In genomic region chr2:157202361-157202760, GRCm38 (mm10) we compare ENCODE assay signal across 16 mouse cellular contexts. TPM values are rescaled to one million over a fixed set of nuclear protein-coding genes. Genes with fewer than 3 reads are reported as not detected.
DNase-seq lines count a peak whose midpoint lies in the region; ATAC-seq and TF ChIP-seq lines count a peak whose summit lies in the region.
"Had no signal": no experiment of that assay in that cellular context is flagged by ENCODE, and none has a peak within 500 bp of the region (broad histone marks: within the 10 kb centered on the region; RNA-seq: fewer than 3 reads in every experiment).

No protein-coding gene starts in this region.

- TF ChIP-seq CTCF in lung, embryonic 14.5 days (IDR thresholded peaks at IDR 0.05; ENCODE audit: low read depth), result no peak
- no peak for TF ChIP-seq CTCF in lung, postnatal 0 days (IDR thresholded peaks at IDR 0.05)
- no peak for TF ChIP-seq CTCF in thymus, adult 2 months (IDR thresholded peaks at IDR 0.05; ENCODE audit: borderline replicate concordance, control insufficient read depth, extremely low read depth, insufficient read depth, low read length, poor library complexity)

- DNase-seq in adrenal gland, postnatal 10 days, result peak; percentile 4
- DNase-seq in adrenal gland, adult 18-20 months (ENCODE audit: low spot score in 2 of 2), result no peak
- no peak for DNase-seq in lung, embryonic 14.5 days
- DNase-seq in lung, postnatal 0 days (ENCODE audit: low spot score), result no peak
- DNase-seq in liver, embryonic 13.5 days, result no peak
- peak; percentile 32 for DNase-seq in thymus, adult 2 months
- DNase-seq in right cerebral cortex, postnatal 25 days, result no peak
- no peak for DNase-seq in left cerebral cortex, adult 18-20 months (ENCODE audit: low spot score in 2 of 2)
- DNase-seq: cerebellum, adult 9-11 months; heart, postnatal 14 days; kidney, adult 18-20 months; layer of hippocampus, adult 9-11 months; lung, postnatal 14 days; right cerebral cortex, postnatal 14 days had no signal

- no peak for TF ChIP-seq POLR2A in thymus, adult 2 months (IDR thresholded peaks at IDR 0.05; ENCODE audit: control insufficient read depth, extremely low read depth, insufficient read depth, low read length, poor library complexity)

- no peaks in the 10 kb centered on the region for H3K4me1 ChIP-seq in lung, embryonic 14.5 days (ENCODE audit: insufficient read depth)
- no peaks in the 10 kb centered on the region for H3K4me1 ChIP-seq in lung, postnatal 0 days (ENCODE audit: insufficient read depth, low read depth, low read length)
- peaks cover 32% of the 10 kb centered on the region for H3K4me1 ChIP-seq in liver, embryonic 13.5 days (replicated peaks)
- H3K4me1 ChIP-seq in thymus, adult 2 months (replicated peaks; ENCODE audit: control insufficient read depth, insufficient read depth, low read length), result peaks cover 7% of the 10 kb centered on the region

- H3K36me3 ChIP-seq in lung, embryonic 14.5 days (ENCODE audit: insufficient read depth), result peaks cover 26% of the 10 kb centered on the region
- no peaks in the 10 kb centered on the region for H3K36me3 ChIP-seq in lung, postnatal 0 days (ENCODE audit: insufficient read depth, low read length)
- peaks cover 44% of the 10 kb centered on the region for H3K36me3 ChIP-seq in liver, embryonic 13.5 days
- H3K36me3 ChIP-seq in thymus, adult 2 months (ENCODE audit: control insufficient read depth, insufficient read depth, low read length), result peaks cover 5% of the 10 kb centered on the region; the same call in 1 of the 2 replicates

- no peak overlapping the region for H3K4me3 ChIP-seq in lung, embryonic 14.5 days (ENCODE audit: low read depth, low read length)
- no peak overlapping the region for H3K4me3 ChIP-seq in lung, postnatal 0 days (ENCODE audit: low read depth, low read length)
- peak overlapping the region; percentile 88 for H3K4me3 ChIP-seq in liver, embryonic 13.5 days (replicated peaks)
- H3K4me3 ChIP-seq in thymus, adult 2 months (ENCODE audit: control insufficient read depth, insufficient read depth, low read length), result peak overlapping the region; percentile 36

- no peak for ATAC-seq in lung, embryonic 14.5 days (ENCODE audit: insufficient read depth)
- no peak for ATAC-seq in lung, postnatal 0 days
- no peak for ATAC-seq in liver, embryonic 13.5 days (ENCODE audit: low read depth)
- ATAC-seq: Patski had no signal

- H3K4me2 ChIP-seq in lung, embryonic 14.5 days, result peak overlapping the region; percentile 88; the same call in 1 of the 2 replicates
- no peak overlapping the region for H3K4me2 ChIP-seq in lung, postnatal 0 days (replicated peaks; ENCODE audit: low read depth, low read length)
- H3K4me2 ChIP-seq in liver, embryonic 13.5 days, result peak overlapping the region; percentile 80

- H3K9me3 ChIP-seq in lung, embryonic 14.5 days (ENCODE audit: low read depth, low read length), result peaks cover 1% of the 10 kb centered on the region; the same call in 1 of the 2 replicates
- H3K9me3 ChIP-seq in lung, postnatal 0 days (ENCODE audit: low read length), result no peaks in the 10 kb centered on the region
- peaks cover 7% of the 10 kb centered on the region; the same call in 1 of the 2 replicates for H3K9me3 ChIP-seq in liver, embryonic 13.5 days (replicated peaks)
- H3K9me3 ChIP-seq: embryonic facial prominence, embryonic 12.5 days had no signal

- no peak overlapping the region for H3K27ac ChIP-seq in lung, embryonic 14.5 days (ENCODE audit: low read depth)
- no peak overlapping the region for H3K27ac ChIP-seq in lung, postnatal 0 days (ENCODE audit: low read length)
- H3K27ac ChIP-seq in liver, embryonic 13.5 days, result 0 out of 2 replicates have a peak overlapping the region, but pooled peaks have one; percentile 51
- H3K27ac ChIP-seq in thymus, adult 2 months (ENCODE audit: control insufficient read depth, insufficient read depth, low read length), result peak overlapping the region; percentile 71
- H3K27ac ChIP-seq: embryonic facial prominence, embryonic 12.5 days had no signal

- peak overlapping the region; percentile 15; the same call in 1 of the 2 replicates for H3K9ac ChIP-seq in lung, embryonic 14.5 days
- no peak overlapping the region for H3K9ac ChIP-seq in lung, postnatal 0 days (replicated peaks; ENCODE audit: low read depth)
- H3K9ac ChIP-seq in liver, embryonic 13.5 days, result peak overlapping the region; percentile 96
- H3K9ac ChIP-seq: embryonic facial prominence, embryonic 12.5 days had no signal

- no peaks in the 10 kb centered on the region for H3K27me3 ChIP-seq in lung, embryonic 14.5 days (ENCODE audit: insufficient read depth, low read length)
- no peaks in the 10 kb centered on the region for H3K27me3 ChIP-seq in lung, postnatal 0 days (replicated peaks; ENCODE audit: insufficient read depth, low read length)
- H3K27me3 ChIP-seq in liver, embryonic 13.5 days, result no peaks in the 10 kb centered on the region
- H3K27me3 ChIP-seq in thymus, adult 2 months (ENCODE audit: control insufficient read depth, insufficient read depth, low read length), result no peaks in the 10 kb centered on the region
- H3K27me3 ChIP-seq: embryonic facial prominence, embryonic 12.5 days; Patski had no signal

- WGBS in lung, embryonic 14.5 days, result 79% methylated on average over 6 of the region's 6 CpGs
- whole genome bisulfite sequencing in lung, postnatal 0 days, result 75% methylated on average over 6 of the region's 6 CpGs
- 78% methylated on average over 6 of the region's 6 CpGs for WGBS in liver, embryonic 13.5 days (ENCODE audit: insufficient replicate concordance)
- 24% methylated on average over 6 of the region's 6 CpGs for WGBS in thymus, adult 2 months

- TF ChIP-seq EP300 in lung, postnatal 0 days (IDR thresholded peaks at IDR 0.05), result no peak

RNA-seq across cellular contexts. Expression of gene Rbl1, which starts 2.0 kb away (rescaled TPM):
- 10 to 100 TPM; 11.1 to 13.5 TPM for total RNA-seq in adrenal gland, postnatal 10 days (2021)
- 1 to 10 TPM; 2.8 to 3.7 TPM for total RNA-seq in adrenal gland, adult 18-20 months (2021)
- polyA plus RNA-seq in lung, embryonic 14.5 days (2014; fragmentation: Nextera tagmentation; extraction: Ambion mirVana), result 36.4 and 37.3 TPM in 2 replicates
- polyA plus RNA-seq in lung, postnatal 0 days (2015; fragmentation: Nextera tagmentation; extraction: Ambion mirVana), result 5.7 and 7.5 TPM in 2 replicates
- 20.9 and 27.4 TPM in 2 replicates for polyA plus RNA-seq in liver, embryonic 13.5 days (2015; fragmentation: Nextera tagmentation; extraction: Ambion mirVana)
- polyA plus RNA-seq in thymus, adult 2 months (2012; rRNA removed), result 20.9 and 25.1 TPM in 2 replicates
- 1 to 10 TPM; 1.4 to 1.8 TPM for total RNA-seq in left cerebral cortex, adult 18-20 months (2021)

Comparison
In these comparisons a context has a peak if more than half of its experiments do, and no peak if none do; other contexts are left out.
1. DNase-seq: peak in adrenal gland, postnatal 10 days (single experiment) and thymus, adult 2 months (single experiment); none in adrenal gland, adult 18-20 months (0 of 2), lung, embryonic 14.5 days (single experiment), lung, postnatal 0 days (single experiment), liver, embryonic 13.5 days (single experiment), right cerebral cortex, postnatal 25 days (single experiment) and left cerebral cortex, adult 18-20 months (0 of 2).
2. H3K27ac ChIP-seq: peak in liver, embryonic 13.5 days (single experiment) and thymus, adult 2 months (single experiment); none in lung, embryonic 14.5 days (single experiment) and lung, postnatal 0 days (single experiment).
3. H3K4me3 ChIP-seq: peak in liver, embryonic 13.5 days (single experiment) and thymus, adult 2 months (single experiment); none in lung, embryonic 14.5 days (single experiment) and lung, postnatal 0 days (single experiment).